Mouse (Mus musculus): ENCODE results near the gene Fbxo40.

Fbxo40 gene

DNA sequence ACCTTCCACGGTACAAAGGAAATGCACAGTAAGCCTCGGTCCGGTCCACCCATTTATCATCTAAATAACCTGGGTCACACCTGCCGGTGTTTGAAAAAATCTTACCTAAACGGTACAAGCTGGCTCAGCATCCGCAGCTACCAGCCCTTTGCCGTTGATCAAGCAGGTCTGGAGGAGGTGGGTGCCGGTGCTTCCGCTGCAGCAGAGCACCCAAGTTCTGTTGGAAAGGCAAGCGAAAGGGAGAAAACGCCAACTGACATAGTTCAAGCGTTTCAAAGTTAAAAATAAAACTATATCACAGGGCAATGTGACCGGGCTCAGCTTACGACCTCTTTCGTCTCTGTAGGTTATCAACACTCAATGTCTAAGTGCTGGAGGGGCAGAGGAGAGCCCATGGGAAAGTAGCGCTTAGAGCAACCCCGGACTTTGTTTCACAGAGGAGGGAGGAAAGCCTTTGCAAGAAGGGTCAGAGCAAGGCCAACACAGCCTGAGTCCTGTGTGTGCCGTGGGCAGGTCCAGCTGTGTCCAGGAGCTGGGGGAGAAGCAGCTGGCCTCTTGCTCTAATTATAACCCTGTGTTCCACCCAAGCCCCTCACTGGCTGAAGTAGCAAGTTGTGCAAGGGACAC lies at the start of gene Fbxo40:
Gene Fbxo40, minus strand, starts transcription at position 469 of the 627 bp plus-strand sequence.
- no peak for DNase-seq

DNA sequence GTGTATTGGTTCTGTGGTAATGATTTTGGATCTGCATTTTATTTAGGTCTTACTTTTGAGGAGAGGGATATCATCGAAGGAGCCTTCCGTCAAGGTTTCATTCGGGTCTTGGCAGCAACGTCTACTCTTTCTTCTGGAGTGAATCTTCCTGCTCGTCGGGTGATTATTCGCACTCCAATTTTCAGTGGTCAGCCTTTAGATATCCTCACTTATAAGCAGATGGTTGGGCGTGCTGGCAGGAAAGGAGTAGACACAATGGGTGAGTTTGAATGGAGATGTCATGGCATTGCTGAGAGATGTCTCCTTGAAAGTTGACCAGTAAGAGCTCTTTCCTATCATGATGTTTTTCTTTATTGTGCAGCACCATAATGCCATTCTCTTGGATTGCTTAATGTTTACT lies 44.5 kb upstream of the Fbxo40 start:
- DNase-seq, result no peak

DNA sequence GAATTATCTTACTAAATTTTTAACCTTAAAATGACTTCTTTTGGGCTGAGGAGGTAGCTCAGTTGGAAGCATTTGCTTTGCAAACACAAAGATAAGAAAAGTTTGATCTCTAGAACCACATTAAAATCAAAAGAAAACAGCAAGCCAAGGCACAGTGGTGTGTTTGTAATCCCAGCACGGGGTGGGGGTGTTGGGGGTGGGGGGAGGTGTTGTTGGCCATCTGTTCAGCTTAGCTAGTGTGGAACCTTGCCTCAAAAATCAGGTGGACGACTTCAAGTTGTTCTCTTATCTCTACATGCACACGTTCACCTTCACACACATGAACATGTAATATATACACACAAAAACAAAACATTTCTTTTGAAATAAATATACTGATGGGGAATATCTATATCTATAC lies 41.7 kb upstream of the Fbxo40 start:
- DNase-seq, result no peak

DNA sequence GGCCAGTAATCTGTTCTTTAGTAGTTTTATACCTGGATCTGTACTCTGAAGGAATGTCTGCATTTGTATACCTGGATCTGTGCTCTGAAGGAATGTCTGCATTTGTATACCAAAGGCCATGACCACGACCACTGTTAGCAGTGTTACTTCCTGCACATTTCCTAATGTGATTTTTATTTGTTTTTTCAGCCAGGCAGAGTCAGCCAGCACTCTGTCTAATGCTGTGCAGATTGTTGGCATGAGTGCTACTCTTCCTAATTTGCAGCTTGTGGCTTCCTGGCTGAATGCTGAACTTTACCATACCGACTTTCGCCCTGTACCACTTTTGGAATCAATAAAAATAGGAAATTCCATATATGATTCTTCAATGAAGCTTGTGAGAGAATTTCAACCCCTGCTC lies 37.3 kb upstream of the Fbxo40 start:
- DNase-seq, result no peak

DNA sequence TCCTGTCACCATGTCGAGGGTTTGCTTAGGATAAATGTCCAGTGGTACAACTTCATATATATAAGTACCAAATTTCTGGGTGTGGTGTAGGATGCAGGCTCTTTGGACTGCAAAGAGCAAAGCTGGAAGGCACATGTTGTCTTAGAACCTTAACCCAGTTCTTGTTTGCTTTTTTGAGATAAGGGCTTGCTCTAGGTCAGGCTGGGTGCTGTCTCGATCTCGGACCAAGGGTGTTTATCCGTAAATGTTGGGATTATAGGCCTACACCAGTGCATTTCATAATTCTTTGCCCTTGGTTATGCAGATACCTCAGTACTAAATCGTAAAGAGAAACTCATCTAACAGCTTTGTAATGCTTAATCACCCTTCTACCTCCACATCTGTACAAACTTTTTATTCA lies 22.1 kb upstream of the Fbxo40 start:
- no peak for DNase-seq

DNA sequence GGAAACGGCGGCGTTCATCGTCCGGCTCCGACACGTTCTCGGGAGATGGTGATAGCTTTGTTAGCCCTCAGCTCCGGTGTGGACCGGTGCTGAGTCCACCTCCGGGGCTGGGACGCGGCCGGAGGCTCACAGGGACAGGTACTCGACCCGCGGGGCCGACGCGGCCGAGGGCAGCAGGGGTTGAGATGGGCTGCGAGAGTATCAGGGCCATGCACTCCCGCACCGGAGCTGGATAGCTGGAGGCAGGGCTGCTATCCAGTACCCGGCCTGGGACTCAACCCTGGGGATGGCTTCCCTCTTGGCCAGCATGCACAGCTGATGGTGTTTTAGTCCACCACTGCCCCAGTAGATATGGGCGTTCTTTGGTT lies 21.6 kb upstream of the Fbxo40 start:
- DNase-seq, result no peak

DNA sequence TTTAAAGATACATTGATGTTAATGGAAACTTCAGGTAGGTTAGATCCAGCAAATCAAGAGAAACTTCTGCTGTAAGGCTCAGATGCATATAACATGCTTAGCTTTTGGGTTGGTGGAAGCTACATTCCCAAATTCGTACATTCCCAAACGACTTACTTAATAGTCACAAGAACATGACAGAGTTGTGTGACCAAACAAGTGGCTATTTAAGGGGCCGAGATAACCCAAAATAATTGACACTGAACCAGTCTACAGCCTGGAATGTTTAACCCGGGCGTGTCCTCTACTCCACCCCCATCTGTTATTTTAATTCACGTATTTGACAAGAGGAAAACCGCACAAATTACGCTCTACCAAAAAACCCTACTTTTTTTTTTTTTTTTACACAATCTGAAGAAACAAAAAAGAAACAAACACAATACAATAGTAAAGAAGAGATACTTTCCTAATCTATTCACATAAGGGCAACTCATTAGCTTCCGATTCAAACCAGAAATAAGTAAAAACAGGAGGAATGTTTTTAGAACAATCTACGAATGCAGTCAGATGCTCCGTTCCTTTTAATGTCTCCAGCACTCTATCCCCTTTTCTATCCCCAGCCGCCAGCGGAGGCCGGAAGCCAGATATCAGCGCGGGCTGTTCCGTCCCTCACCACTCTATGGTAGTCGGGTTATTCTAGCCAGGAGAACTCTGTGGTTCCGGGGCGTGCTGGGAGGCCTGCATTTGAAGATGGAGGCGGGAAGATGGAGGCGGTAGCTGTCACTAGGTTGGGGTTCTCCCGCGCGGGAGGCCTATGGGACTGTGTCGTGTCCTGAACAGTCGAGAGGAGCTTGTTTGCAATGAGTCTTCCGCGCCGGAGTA lies 21.0 kb upstream of the Fbxo40 start, which contains the start of gene Polq:
Gene Polq, plus strand, starts transcription at position 726 of the 861 bp plus-strand sequence.
- peak; percentile 90 for DNase-seq

DNA sequence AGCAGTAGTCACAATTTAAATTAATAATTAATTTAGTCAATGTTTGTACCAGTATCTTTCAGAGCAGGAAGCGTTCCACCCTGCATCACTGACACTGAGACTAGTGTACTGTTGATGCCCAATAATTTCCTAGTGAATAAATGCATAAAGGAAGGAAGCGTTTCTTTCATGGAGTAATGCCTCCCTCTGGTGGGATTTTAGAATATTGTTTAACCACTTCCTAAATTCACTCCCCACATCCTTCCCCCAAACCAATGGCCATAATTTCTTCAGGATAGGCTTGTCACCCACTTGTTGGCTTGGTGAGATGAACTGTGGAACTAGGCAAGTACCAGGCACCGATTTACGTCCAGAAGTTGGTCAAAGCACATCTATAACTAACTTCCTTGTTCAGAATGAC lies 20.1 kb upstream of the Fbxo40 start:
- DNase-seq, result peak; percentile 29

DNA sequence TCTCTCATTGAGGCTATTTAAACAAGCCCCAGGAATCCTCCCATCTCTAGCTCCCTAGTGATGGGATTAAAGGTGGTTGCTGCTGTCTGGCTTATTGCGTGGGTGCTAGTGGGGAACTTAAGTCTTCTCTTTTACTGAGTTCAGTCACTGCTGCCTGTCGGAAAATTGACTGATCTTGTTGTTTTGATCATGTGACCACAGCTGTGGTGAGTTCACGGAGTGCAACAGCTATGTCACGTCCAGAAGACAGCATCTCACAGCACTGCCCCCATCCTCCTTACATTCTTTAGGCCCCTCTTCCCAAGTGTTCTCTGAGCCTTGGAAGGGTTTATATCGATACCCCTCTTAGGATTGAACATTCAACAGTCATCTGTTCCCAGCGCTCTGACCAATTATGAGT lies 19.0 kb upstream of the Fbxo40 start:
- no peak for DNase-seq

DNA sequence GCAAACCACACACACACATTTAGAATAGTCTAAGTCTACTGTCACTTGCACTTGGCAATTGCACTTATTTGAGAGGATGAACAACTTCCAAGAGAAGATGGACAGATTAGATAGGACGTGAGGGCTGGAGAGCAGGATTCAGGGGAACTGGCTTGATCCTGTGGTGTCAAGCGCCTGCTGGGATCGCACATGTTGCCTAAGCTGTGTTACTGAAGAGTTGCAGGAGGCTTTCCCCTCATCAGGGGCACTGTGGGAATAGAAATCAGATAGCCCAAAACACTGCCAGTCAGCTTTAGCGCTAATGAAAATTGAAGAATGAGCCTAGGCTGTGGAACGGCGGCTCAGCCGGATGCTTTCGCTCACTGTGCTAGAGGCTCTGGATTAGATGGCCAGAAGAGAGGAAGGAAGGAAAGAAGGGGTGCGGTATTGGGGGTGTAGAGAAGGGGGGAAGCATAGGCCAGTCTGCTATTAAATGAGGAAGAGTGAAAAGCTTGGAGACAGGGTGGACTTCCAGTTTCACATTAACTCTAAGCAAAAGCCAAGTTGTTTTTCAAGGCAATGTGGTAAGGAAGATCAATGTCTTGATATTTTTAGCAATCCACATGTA lies 9.2 kb upstream of the Fbxo40 start:
- DNase-seq, result peak; percentile 60

DNA sequence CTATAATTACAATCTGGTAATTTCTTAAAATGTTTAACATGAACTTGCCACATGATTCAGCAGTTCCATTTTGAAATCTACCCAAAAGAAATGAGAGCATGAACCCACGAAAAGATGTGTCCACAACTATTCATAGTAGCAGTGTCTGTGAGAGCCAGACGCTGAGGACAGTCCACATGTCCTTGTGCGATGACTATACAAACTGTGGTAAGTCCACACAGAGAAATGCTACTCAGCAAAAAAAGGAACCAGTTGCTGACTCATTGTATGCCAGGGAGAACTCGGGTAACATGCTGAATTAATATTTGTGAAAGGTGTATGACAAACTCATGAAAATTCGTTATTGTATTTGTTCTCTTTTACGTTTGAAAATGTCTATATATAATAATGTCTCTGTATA lies 7.4 kb upstream of the Fbxo40 start:
- no peak for DNase-seq

DNA sequence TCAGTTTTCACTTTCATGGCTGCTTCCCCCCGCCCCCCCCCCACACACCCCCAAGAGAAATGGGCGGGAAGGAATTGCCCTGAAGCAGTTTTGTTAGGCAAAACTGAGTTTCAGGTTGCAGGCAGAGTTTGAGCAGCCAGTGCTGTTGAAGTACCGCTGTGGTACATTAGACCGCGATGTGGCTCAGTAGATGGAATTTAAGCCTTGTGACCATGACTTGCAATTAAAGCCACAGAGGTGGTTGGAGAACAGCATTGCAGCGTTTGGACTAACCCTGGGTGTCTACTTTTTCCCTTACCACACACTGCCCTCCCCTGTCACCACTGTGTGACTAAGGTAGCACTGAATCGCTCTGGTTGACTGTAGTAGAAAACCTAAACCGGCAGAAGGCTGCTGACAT lies 774 bp downstream of the Fbxo40 start:
- no peak for DNase-seq

DNA sequence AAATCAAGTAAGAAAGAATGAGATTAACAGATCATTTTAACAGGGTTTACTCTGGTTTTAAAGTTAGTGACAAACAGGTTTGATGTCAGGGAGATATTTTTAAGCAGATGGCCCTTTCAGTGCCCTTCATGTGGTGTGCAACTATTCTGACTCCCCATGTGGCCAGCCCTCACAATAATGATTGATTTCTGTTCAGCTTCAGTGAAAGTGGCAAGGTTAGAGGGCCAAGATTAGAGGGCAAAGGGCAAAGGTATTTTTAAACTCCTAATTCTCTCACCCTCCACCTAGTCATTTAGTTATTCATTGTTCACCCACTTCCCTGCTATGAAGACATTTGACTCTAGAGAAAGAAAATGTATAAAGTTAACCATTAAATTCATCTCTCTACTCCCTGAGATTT lies 2.2 kb downstream of the Fbxo40 start:
- no peak for DNase-seq

DNA sequence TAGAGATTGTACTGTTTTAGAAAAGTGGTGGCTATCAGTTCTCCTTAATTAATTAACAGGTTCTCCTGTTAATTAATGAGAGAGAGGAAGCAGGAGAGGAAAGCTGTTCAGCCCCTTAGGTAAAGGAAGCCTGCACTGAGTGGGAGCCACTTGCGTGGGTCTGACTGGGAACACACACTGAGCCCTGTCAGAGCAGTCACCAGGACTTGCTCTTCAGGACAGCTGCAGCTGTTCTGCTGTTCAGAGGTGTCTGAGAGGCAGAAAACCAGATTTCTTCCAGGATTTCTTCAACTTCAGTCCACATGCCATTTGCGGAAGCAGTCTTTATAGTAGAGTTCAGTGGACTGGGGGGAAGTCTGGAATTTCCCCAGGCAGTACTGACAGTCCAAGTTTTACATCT lies 2.9 kb downstream of the Fbxo40 start:
- DNase-seq, result no peak

DNA sequence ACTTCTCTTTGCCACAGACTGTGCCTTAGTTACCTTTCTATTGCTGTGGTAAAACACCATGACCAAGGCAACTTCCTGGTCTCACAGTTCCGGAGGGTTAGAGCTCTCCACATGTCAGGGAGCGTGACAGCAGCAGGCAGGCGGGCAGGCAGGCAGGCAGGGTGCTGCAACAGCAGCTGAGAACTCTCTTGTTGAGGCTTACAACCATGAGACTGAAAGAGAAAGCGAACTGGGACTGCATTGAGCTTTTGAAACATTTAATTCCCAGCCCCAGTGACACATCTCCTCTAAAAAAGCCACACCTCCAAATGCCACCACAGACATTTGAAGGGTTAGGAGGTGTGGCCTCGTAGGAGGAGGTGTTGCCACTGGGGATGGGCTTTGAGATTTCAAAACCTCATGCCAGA lies 4.6 kb downstream of the Fbxo40 start:
- no peak for DNase-seq

DNA sequence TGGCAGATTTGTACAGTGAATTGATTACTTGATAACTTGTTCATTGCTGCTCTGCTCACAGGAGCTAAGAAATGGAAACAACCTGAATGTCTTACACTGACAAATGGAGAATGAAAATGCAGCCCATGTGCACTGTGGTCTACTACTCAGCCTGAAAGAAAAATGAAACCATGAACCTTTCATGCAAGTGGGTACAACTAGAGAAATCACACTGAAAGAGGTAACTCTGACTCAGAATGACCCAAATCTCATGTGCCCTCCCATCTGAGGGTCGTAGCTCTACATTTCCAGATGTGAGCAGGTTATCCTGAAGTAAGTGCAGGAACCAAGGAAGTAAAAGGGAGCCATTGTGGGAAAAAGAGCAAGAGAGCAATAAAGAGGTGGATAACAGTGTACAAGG lies 6.5 kb downstream of the Fbxo40 start:
- no peak for DNase-seq

DNA sequence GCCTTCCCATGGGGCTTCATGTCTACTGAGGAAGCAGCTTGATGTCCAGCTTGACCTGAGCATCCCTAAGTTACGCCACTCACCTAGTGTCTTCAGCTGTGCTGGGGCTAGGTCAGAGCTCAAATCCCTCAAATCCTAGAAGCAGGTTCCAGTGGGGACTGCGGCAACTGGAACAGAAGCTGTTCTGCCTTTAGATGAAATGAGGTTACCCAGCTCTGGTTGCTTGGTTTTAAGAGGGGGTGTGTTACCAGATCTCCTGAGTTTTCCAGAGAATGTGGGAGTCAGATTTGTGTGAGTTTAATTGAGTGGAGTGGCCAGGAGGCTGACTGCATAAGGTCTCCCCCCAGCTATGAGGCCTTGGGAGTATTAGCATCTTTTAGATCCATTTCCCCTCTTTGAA lies 11.1 kb downstream of the Fbxo40 start:
- DNase-seq, result no peak

DNA sequence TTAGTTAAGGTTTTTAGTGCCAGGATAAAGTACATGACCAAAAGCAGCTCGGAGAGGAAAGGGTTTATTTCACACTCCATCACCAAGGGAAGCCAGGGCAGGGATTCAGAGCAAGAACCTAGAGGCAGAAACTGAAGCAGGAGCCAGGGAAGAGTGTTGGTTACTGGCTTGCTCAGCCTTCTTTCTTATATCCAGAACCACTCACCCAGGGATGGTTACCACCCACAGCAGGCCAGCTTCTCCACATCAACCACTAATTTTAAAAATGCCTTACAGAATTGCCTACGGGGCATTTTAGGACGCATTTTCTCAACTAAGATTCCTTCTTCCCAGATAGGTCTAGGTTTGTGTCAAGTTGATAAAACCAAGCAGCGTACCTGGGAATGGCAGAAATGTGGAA lies 26.9 kb downstream of the Fbxo40 start:
- no peak for DNase-seq

DNA sequence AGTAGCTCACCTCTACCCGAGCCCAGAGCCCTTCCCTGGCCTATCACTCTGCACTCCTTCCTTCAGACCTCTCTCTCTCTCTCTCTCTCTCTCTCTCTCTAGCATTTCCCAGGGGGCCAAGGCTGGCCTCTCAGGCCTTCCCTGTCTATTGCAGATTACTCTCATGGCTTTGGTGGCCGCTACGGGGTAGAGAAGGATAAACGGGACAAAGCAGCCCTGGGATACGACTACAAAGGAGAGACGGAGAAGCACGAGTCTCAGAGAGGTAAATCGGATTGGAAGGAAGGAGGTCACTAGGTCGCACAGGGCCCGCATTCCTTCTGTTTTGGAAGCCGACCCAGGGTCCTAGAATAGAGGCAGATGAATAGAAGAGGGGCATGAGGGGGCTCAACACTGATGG lies 35.2 kb downstream of the Fbxo40 start:
- DNase-seq, result no peak

DNA sequence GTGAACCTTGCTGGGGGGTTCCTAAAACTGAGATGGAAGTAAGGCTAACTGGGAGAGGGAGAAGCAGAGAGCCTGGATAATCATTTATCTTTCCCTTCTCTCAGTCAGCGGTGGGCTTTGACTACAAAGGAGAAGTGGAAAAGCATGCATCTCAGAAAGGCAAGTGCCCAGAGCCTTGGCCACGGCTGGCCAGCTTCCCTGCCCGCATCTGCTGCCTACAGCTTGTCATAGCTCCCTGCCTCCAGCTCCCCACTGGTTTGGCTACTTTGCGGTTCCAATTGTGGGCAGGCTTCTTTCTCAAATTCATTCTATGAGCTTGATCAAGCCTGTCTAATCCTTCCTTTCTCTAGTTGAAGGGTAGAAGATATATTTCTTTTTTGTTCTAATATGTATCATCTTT lies 39.2 kb downstream of the Fbxo40 start:
- DNase-seq, result peak; percentile 31

DNA sequence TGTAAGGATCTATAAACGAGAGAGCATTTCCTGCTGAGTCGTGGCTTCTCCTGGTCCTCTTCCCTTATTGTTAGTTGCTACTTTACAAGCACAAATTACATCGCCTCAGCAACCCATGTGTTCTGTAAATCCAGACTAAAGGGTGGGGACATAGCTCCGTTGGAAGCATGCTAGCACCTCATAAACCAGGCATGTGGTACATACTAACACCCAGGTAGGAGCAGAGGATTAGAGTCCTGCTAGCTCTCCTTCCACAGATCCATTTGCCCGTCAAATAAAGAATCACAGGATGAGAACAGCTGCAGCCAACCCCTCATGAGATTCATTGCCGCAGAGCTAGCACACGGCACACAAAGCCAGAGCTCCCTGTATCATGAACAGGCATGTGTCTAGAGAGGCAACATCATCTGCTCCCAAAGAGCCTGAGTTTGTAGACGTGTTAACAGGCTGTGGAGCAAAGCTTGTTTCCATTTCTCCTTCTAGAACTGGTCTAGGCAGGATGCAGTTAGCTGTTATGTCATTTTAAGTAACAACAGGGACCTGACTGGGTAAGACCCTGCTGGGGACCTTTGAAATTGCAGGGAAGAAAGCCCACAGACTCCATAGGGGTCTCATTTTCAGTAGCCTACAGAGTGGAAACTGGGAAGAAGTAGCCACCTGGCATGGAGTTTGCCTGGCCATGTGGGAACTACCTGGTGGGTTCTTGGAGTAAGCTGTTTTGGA lies 40.5 kb downstream of the Fbxo40 start:
- DNase-seq, result no peak

DNA sequence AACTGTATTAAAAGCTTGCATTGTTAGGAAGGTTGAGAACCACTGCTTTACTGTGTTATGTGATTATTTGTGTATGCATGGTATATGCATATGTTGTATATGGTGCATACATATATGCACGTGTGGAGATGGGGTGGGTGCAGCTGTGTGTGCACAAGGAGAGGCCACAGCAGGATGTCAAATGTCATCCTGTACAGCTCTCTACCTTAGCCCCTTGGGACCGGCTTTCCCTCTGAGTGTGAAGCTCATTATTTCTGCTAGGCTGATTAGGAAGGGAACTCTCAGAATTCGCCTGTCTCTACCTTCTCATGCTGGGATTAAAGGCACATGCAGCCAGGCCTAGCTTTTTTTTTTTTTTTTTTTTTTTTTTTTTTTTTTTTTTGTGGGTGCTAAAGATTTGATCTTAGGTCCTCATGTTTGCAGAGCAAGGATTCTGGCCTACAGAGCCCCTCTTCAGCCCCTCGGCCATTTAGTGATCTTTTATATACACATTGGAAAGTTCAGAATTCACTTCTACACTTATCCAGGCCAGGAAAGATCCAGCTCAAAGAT lies 42.5 kb downstream of the Fbxo40 start:
- DNase-seq, result no peak

DNA sequence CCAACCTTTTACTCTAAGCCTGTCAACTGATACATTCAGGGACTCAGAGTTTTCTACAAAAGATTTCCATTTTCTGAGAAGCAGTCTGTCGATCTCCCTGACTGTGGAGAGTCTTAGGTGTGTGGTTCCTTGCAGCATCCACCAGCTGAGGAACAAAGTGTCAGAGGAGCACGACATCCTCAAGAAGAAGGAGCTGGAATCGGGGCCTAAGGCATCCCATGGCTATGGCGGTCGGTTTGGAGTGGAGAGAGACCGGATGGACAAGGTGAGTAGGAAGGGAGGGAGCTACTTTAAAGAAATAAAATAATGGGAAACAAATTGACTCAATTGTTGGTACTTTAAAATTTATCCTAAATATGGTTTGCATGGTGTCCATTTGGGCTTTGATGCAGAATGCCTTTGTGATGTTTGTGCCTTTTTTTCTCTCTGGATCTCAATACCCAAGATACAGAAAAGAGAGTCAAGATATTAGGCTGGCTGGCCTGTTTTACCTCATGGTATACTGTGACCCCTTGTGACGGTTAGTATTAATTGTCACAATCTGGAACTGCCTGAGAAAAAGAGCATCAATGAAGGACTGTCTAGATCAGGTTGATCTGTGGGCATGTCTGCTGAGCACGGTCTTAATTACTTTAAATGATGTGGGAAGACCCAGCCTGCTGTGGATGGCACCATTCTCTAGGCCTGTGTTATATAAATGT lies 43.7 kb downstream of the Fbxo40 start:
- DNase-seq, result no peak
